Mouse (Mus musculus) c-Kit-positive CD71-negative TER-119-negative erythroid progenitor cells, embryonic 14.5 days (primary cell): ENCODE measurements around the gene Ccdc78.
"Not testable (repeated sequence)": the region's sequence is repeated elsewhere in the genome, so short reads cannot be mapped to it uniquely, and the experiment has no call there.

Source experiments
- DNase-seq: peaks from one replicate; pipeline ENCODE4 v3.0.0-alpha.2; 2013; ENCODE audit warnings: low read depth

Ccdc78 gene

DNA sequence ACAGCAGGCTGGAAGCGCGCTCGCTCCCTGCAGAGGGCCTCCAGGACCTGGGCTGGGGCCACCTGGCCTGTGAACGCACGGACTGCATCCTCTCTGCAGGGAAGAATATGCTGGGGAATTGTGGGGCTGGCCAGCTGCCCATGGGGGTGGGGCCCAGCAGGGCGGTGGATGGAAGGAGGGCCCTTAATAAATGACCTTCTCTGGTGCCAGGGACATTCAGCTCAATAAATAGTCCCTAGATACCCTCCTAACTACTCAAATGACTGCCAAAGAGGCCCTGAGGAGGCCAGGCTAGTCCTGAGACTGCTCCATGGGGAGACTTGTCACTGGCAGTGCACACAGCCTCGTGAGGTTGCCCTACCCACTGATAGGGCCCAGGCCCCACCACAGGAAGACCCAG lies 3.3 kb upstream of the Ccdc78 start:
- no peak for DNase-seq

DNA sequence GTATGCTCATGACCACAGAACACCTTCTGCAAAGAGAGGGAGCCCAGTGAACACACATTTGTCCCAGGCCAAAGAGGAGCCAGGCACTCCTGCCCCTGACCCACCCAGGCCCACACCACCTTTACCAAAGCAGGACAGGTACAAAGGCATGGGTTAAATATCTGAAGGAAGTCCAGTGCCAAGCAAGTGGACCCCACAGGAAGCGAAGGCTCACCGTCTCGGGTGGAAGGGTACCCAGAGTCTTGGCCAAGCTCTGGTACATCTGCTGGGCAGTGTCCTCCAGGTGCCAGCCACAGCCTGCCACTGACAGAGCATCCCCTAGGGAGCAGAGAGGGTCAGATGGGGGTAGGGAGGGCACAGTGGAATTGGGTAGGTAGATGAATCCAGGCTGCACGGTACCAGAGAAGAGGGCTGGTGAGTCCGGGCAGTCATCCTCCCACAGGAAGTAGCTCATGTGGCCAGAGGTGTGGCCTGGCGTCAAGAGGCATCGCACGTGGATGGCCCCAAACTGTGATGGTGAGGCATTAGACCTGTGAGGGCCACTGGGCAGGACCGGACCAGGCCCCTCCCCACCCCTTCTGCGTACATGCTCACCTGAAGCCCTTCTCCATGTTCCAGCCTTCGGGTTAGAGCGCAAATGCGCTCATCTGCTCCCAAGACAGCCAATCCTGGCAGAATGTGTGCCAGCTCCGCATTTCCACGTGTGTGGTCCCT lies 2.4 kb upstream of the Ccdc78 start:
- DNase-seq, result no peak

DNA sequence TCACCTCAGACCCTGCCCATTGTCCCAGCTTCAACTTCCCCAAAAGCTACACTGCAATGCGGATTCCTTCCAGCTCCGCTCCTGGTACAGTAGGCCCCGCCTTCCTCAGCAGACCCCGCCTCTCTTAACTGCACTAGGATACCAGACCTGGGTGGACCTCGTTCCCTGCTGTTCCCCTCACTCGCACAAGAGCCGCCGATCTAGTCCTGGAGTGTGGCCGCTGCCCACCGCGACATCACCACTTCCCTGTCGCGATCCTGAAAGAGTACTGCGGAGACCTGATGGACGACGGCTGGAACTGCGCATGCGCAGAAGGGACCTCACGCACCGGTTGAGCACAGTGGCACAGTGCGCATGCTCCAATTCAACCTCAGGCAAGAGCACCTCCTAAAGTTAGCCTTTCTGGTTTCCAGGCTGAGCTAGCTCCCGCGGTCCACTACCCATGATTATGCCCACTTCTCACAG lies 1.1 kb upstream of the Ccdc78 start, which contains the start of gene Haghl:
Haghl (minus strand) TSS at position 393 of the 465 bp plus-strand sequence.
- DNase-seq, result peak; percentile 97

DNA sequence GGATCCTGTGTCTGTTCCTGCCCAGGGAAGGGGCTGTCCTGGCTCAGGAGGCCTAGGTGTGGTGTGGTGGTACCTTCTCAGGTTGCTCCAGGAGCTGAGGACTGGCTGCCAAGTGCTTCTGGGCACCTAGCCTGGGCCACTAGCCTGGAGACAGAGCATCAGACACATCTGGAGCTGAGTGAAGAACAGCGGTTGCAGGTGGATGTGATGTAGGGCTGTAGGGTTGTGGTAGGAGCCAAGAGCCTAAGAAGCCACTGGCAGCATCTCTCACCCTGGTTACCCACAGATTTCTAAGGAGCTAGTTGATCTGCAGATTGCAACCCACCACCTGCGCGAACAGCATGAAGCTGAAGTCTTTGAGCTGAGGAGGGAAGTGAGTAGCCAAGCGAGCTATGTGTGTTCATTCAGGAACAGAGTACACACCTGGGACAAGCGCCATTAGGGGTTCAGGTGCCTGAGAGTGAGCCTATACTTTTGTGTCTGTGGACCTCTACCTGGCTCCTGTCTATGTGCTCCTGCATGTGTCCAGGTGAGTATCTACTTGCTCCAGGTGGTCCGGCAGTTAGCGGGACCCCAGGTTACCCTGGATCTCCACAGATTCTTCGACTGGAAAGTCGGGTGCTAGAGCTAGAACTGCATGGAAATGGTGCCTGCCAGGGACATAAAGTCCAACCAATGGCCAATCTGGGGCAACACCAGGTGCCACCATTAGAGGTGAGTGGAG lies 563 bp downstream of the Ccdc78 start:
- DNase-seq, result no peak

DNA sequence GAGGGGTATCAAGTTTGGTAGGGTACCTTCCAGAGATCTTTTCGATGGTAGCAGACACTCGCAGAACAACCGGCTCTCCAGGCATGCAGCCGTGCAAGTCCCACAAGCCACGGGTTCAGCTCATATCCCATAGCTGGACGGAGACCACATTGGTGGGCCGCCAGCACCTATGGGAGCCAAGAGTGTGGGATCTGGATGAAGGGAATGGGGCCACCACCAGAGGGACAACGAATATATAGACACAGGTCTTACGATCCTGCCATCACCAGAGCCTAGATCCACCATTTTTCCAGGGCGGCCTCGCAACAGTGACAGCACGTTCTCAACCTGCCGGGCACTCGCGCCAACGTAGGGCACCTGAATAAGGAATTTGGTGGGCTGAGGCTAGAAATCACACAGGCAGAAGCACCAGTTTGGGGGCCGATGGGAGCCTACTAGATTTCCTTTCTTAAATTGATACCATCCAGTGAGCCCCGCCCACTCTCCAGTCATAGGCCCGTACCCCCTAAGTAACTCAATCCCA lies 5.0 kb downstream of the Ccdc78 start:
- DNase-seq, result no peak

DNA sequence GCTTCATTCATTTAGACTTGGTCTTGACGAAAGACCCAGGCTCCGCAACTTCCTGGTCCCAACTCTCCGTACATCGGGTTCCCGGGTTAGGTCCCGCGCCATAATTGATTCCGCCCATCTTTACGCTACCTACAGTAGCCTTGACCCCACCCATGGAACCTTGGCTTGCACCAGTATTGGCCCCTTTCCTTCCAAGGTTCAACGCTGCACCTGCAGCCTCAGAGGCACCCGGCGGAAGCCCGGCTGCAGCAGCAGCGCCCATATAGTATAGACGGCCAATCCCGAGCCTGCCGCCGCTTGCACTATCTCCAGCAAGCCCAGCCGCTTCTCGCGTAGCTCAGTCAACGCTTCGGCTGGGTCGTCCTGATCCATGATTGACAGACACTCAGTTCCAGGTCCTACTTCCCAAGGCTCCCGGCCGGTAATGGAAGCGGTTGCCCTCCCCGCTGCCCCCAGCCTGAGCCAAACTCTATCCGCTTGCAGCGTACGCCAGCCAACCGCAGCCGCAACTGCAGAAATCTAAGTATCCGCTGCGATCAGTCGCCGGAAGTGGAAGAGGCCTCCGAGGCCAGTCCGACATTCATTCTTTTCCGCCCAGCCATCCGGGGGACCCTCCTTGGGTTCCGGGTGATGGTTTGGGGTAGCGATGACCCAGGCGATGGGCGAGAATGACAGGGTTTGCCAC lies 5.6 kb downstream of the Ccdc78 start:
- DNase-seq, result peak; percentile 86

DNA sequence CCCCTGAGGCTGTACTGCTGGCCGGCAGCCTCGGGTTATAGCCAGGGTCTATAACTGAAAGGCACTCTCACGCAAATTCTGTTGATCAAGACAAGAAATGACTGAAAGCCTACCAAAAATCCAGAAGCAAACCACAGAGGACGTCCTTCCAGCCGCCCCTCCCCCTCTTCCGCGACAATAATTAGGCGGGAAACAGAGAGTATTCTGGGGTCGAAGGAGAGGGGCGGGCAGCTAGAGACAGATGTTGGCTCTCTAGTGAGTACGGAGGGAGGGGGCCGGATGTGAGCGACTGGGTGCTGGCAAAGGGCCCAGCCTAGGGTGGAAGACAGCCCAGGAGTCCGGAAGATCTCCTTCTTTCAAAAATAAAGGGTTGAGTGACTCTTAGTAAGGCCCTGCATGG lies 6.2 kb downstream of the Ccdc78 start, which contains the start of gene Fam173a:
Fam173a (minus strand) TSS at position 287 of the 400 bp plus-strand sequence.
- peak; percentile 58 for DNase-seq

DNA sequence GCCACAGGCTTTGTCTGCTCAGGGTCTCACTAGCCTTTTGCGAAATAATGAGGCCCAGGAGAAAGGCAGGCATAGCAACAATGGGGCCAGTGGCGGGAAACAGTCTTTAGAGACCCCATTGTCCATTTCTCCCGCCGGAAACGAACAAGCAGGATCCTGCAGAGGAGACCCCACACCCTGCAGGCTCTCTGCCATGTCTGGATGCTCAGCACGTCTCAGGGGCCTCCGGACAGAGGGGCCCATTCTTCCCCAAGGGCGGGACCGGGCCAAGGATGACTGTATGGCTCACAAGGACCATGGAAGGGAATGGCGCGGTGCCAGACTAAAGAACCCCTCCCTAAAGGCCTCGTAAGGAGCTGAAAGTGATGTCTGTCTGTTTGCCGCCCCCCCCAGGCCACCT lies 7.8 kb downstream of the Ccdc78 start:
- no peak for DNase-seq

DNA sequence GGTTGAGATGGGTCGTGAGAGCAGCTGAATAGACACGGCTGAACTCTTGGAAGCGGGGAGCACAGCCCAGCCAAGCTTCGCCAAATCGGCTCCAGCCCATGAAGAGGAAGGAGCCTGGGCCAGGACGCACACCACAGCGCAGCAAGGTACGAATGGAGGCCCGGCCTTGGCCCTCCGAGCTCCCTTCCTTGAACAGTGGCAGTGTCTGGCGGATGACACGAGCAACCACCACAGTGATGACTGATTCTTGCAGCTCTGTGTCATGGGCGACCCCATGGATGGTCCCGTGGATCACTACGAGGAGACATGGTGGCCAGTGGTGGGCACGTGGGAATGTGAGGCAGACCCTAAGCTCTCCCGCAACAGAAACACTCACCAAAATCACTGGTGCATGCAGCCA lies 8.6 kb downstream of the Ccdc78 start:
- no peak for DNase-seq

DNA sequence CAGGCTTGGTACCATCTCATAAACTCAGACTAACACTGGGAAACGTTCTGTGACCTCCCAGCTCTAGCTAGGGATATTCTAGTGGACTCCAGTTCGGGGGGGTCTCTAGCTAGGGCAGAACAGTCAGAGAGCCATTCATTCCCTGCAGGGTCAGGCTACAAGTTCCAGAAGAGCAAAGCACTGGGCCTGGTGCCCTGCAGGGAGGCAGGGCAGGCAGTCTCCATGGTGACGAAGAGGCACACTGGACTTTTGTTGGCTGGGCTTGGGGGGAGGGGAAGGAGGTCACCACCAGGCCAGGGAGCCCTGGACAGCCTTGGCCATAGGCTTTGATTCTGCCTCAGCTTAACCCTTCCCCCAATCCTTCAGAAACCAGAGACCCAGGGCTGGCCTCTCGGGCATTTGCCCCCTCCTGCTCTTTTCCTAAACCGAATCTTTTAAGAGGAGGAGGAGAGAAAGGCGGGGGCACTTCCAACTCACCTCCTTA lies 9.3 kb downstream of the Ccdc78 start, which contains the start of gene AC134908.4:
AC134908.4 (minus strand) TSS at position 51 of the 484 bp plus-strand sequence.
- no peak for DNase-seq

DNA sequence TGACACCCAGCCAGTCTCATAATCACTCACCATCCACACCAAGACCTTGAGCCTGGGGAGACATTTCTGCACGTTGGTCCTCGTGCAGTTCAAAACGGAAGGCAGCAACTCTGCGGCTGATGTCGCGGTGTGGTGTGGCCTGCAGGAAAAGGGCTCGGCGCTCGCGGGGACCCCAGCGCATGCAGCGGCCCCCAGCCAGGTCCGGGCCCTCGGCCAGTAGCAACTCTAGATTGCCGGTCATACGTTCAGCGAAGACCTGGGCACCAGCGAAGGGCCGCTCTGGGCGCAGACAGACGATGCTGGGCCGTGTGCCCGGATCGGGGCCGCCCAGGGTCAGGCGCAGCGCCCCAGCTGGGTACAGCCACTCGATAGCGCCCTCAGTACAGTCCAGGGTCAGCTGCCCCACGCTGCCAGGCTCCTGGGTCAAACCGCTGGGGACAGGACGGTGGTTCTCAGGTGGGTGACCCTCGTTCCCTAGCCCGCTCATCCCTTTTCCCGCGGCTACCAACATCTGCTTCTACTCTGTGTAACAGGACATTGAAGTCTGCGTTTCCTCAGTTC lies 9.9 kb downstream of the Ccdc78 start:
- DNase-seq, result no peak

DNA sequence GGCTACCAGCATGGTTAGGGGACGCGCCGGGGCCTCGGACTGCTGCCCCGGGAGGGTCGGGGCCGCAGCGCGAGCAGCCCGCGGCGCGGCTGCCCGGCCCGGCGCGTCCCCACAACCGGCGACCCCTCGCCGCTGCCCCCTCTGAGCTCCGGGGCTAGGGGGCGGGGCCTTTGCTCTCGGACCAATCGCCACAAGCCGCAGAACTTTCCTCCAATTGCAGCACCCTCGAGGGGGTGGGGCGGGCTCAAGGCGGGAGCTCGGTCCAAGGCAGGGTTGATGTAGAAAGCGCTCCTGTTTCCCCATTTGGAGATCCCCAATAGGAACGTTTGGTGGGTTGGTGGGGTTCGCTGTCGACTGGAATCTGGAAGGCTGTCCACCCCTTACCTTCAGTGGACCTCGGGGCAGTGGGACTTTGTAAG lies 10.6 kb downstream of the Ccdc78 start, which contains the start of gene Metrn:
Metrn (minus strand) TSS at position 186 of the 419 bp plus-strand sequence.
- DNase-seq, result peak; percentile 86

DNA sequence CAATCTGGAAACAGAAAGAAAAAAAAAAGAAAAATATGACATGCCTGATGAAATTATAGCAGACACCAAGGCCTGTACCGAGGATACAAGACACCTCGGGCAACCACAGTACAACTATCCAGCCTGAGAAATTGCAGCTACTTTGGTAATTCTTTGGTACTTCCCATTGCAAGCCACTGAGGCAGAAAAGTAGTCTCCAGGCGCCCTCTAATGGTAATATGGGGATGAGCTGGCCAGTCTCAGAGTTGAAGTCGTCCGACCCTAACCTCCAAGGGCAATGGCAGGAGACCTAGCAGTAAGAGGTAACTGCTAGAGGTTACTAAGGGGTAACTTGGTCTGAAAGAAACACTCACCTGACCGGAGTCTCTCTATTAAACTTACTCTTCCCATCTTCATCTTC lies 14.6 kb downstream of the Ccdc78 start:
- DNase-seq, result peak; percentile 74

DNA sequence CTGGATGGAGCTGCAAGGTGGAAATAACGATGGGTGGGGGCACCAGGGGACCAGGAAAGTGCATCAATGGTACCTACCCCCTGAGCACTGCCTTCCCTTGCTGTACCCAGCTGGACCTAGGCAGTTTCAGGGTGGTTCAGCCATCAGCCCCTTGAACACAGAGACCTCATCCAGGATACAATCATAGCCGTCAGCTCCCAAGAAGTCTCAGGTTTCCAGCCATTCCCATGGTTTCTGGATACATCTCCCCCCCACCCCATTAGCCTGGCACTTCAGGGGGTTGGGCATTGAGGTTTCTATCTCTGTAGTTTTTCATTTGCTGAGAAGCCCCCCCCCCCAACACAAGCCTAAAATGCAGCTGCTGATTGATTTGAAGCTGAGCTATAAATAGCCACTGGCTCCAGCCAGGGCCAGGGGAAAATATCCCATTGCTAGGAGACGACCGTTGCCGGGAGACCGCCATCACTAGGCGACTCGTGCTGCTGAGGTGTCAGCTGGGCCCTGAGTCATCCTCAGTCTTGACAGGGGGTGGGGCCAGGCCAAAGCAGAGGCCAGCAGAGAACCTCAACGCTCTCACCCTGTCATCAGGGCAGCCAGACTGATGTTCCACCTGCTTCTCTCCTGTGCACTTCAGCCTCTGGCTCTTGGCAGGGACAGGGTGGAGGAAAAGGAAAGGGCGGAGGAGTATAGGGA lies 16.6 kb downstream of the Ccdc78 start:
- DNase-seq, result no peak

DNA sequence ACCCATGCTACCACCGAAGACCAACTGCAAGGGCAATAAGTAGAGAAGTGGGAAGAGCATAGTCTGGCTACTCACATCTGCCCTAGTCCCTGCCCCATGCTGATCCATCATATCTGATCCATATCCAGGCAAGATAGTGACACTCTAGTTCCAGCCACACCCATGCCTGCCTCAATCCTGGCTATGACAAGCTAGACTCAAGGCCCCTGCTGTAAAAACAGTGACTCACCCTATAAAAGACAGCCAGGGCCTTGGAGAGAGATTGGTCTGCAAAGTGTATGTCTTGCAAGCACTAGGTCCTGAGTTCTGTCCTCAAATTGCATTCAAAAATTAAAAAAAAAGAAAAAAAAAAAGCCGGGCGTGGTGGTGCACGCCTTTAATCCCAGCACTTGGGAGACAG lies 20.1 kb downstream of the Ccdc78 start:
- no peak for DNase-seq

DNA sequence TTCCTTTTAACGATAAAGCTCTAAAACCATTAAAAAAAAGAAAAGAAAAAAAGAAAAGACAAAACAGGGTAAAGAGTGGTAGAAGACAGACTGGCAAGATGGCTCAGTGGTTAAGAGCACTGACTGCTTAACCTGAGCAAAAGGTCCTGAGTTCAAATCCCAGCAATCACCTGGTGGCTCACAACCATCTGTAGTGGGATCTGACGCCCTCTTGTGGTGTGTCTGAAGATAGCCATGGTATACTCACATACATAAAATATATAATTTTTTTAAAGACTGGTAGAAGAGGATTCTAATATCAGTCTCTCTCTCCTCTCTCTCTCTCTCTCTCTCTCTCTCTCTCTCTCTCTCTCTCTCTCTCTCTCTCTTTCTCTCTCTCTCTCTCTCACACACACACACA lies 21.1 kb downstream of the Ccdc78 start:
- not testable (repeated sequence) for DNase-seq

DNA sequence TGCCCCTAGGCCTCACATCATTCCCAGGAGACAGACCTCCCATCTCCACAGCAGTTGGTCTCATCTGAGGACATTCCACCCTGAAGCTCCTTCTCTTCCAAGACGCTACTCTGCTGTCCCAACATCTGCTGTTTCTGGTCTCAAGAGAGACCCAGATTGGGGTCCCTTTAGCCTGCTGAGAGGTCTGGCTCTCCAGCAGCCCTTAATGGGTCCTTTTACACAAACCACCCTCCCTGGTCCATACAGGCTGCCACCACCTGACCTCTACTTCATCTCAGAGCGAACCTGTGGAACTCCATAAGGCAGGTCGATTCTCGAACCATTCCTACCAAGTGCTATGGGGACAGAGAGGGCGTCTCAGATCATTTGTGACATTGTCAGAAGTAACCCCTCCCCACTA lies 21.6 kb downstream of the Ccdc78 start:
- no peak for DNase-seq

DNA sequence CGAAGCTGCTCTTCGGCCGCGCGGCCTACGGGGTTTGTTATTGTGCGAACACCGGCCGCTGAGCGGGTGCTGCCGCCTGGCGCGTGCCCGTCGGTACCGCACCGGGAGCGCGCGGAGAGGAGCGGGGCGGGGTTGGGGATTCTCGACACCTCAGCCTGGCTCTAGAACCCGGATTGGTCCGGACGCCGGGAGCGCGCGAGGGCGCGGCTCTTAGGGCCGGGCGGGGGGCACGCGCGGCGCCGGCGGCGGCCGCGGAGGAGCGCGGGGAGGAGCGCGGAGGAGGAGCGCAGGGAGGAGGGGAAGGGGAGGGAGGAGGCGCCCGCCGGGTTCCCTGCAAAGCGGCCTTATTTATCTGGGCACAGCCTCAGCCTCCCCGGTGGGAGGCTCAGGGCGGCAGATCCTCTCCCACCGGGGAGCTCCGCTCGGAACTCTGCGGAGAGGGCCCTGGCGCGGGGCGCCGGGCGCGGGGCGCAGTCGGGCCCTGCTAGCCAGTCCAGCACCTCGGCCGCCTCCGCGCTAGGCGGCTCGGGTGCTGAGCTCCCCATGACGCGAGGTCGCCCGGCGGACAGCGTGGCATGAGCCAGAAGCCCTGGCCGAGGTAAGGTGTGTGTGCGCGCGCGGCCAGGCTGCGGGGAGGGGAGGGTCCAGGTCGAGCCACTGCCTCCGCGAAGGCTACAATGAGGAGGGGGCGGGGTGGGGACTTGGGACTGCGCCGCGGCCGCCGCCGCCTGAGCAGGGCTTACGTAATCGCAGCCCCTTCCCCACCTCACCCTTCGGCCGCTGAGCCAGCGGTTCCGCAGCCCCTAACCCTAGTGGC lies 22.6 kb downstream of the Ccdc78 start, which contains the start of gene Fbxl16:
Fbxl16 (plus strand) TSS at position 297 of the 817 bp plus-strand sequence.
- no peak for DNase-seq

DNA sequence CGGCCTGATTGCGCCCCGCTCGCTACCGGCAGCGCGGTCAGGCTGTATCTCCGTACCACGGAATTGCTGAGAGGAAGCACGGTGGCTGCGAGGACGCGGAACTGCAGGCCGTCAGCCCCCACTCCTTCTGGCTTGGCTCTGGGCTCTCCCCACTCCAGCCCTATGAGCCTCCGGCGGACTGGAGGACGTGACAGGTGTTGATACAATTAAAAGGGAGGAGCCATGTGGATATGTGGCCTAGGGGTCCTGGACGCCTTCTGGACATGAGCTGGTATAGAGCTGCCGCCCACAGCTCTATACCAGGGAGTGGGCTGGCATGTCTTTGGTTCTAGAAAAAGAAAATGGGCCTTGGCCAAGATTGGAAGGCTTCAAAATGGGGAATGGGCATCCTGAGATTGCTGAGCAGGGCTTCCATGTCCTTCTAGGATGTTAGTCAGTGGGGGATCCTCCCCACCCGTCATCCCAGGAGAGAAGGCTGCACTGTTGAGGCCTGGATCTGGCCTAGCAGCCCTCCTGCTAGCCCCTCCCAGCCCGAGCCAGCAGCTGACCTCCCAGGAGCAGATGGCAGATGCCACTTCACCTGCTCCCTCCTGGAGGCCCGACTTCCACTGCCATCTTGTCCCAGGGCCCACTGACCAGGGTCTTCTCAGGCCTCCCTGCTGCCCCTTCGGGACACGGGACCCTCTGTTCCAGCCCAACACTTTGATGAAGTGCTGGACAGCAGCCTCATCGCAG lies 23.4 kb downstream of the Ccdc78 start:
- DNase-seq, result no peak
